Mouse (Mus musculus): ENCODE measurements around the gene Slc35d1. TPM values are rescaled to one million over a fixed set of nuclear protein-coding genes. Genes with fewer than 3 reads are reported as not detected.

Gene Slc35d1
- polyA plus RNA-seq, 1 experiment from 2014 or later, result 8.1 TPM

- Histone ChIP-seq H3K4me1 (peaks cover 21% of the 10 kb centered on the region), H3K9me3 (no peaks in the 10 kb centered on the region), H3K9ac (no peak overlapping the region), H3K36me3 (replicated peaks) (0 out of 2 replicates have a peak, but pooled peaks cover 4% of the 10 kb centered on the region), H3K4me3 (replicated peaks) (peak overlapping the region; percentile 92), H3K27me3 (no peaks in the 10 kb centered on the region), H3K4me2 (peak overlapping the region; percentile 74), H3K27ac (no peak overlapping the region)
- 86% methylated on average over 9 of the region's 9 CpGs for WGBS
- no peak for ATAC-seq (ENCODE audit: low FRiP score)
These were observed 94.0 kb downstream of the Slc35d1 start for GRCm38 (mm10) chr4:103120874-103121389.

Other genes with a start within 250 kb of the Slc35d1 start
- gene Tctex1d1, start 236.6 kb downstream of the Slc35d1 start, polyA plus RNA-seq (2016; fragmentation: Nextera tagmentation; extraction: Ambion mirVana), result 0.54 and 0.86 TPM in 2 replicates
- not detected in 2 replicates for gene Insl5, start 188.3 kb downstream of the Slc35d1 start, polyA plus RNA-seq (2016; fragmentation: Nextera tagmentation; extraction: Ambion mirVana)
- gene Mier1, start 100.8 kb downstream of the Slc35d1 start, polyA plus RNA-seq (2016; fragmentation: Nextera tagmentation; extraction: Ambion mirVana), result 41.6 and 43.3 TPM in 2 replicates
- gene Wdr78, start 100.6 kb downstream of the Slc35d1 start, polyA plus RNA-seq (2016; fragmentation: Nextera tagmentation; extraction: Ambion mirVana), result 5.6 and 5.8 TPM in 2 replicates
- 0.08 TPM in 1 of 2 replicates, not detected in the other for gene 4921539E11Rik, start 75.7 kb upstream of the Slc35d1 start, polyA plus RNA-seq (2016; fragmentation: Nextera tagmentation; extraction: Ambion mirVana)
- gene Oma1, start 98.6 kb upstream of the Slc35d1 start, polyA plus RNA-seq (2016; fragmentation: Nextera tagmentation; extraction: Ambion mirVana), result 12.0 and 13.4 TPM in 2 replicates